Mouse (Mus musculus) lung, postnatal 25 days (tissue): Measurements from ENCODE around the gene Arhgap9.
A peak's percentile ranks its signal among the peaks of the same experiment; 100 is the strongest.

Experiments used
- DNase-seq: peaks from one replicate; pipeline ENCODE4 v3.0.0; 2022; ENCODE audit warnings: low spot score

Arhgap9 gene

DNA sequence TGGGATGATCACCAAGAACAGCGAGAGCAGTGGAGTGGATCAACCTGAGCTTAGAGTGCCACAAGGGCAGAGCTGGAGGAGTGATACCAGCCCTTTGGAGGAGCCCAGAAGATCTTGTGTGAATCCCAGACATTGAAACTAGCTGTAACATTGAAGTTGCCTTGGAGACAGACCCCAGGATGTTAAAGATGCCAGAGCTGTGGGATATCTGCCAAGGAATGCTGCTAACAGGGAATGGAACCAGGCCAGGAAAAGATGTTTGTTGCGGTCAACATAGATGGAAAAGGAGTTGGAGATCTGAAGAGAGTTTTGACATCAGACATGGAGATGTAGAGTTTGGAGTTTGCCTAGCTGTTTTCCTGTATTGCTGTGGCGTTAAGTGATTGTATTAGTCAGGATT, 24.4 kb downstream of the Arhgap9 start:
- no peak for DNase-seq

DNA sequence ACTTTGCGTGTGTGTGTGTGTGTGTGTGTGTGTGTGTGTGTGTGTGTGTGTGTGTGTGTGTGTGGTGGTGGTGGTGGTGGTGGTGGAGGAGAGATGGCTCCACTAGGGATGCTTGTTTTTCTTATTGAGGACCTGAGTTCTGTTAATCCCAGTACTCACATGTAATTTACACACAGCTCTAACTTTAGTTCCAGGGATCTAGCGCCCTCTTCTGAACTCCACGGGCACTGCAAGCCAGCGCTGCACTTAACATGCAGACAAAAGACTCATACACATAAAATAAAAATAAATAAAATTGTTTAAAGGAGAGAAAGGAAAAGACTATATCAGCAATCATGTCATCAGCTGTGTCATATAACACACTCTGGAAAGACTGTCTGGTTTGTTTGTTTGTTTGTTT, 27.2 kb downstream of the Arhgap9 start:
- DNase-seq: no peak

DNA sequence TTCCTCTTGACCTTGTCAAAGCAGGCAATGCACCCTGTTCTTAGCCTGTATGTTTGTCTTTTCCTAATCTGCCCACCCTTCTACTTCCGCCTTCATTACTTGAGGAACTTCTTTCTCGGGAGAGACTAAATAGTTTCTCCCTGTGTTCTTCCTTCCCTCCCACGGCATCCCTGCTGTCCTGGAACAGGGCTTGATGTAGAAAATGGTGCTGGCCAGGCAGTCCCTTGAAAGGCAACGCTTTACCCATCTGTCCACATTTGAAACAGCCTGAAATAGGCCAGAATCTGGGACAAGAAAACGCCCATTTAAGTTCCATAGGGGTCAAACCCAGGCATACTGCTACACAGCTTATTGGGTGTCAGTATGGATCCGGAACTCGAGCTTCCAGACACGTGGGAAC, 28.0 kb downstream of the Arhgap9 start:
- DNase-seq: no peak

DNA sequence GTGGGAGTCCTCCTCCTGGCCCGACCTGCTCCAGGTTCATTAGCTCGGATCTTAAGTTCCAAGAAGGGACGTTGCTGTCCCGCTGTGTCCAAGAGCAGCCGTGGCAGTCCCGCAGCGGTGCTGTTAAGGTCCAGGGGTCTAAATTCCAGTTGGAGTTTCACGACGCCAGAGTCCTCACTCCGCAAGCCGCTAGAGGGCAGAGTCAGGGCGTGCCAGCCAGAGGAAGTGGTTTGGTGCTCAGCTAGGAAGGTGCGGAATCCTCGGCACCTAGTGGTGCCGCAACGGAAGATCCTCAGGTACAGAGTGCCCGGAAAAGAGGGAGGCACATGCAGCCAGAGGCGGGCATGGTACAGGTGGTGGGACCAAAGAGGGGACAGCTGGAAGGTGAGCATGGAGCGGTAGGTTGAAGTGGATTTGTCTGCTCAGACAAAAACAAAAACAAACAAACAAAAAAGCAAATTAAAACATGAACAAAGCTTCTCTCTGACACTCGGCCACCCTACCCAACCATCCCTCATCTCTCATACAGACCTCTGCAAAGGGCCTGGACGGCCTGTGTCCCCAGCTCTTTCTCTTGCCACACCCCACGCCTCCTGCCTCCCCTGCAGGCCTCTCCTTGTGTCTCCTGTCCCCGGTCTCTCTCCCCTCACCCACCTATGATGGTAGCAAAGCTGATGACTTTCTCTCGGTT, 29.0 kb downstream of the Arhgap9 start:
- peak; percentile 64 for DNase-seq

DNA sequence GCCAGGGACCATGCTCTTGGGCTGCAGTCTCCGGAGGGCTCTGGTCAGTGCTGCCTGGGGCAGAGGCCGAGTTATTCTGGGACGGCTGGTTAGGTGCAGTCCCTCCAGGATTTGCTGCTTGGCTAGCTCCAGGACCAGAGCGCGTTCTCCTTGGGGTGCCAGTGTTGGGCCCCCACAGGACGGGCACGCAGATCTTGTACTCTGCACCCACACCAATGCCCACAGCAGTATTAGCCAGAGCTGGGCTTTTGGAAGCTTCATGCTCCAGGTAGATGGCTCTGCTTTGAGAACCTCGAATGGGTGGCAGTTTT, 29.5 kb downstream of the Arhgap9 start:
- DNase-seq: no peak

DNA sequence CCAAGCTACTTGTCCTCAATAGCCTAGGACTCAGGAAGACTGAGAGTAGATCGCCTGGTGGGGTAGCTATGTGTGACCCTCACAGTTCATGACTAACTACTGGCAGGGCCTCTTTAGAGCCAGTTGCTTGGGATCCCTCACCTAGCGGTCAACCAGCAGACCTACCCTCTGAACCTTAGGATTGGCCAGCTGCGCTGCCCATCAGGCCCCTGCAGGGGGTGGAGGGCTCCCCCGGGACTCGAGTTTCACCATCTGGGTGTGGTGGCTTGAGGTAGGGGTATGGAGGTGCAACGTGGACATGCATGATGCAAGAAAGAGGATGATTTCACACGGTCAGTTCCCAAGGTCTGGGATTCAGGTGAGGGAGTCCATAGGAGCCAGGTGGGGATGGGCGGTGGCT, 30.0 kb downstream of the Arhgap9 start:
- DNase-seq: no peak

DNA sequence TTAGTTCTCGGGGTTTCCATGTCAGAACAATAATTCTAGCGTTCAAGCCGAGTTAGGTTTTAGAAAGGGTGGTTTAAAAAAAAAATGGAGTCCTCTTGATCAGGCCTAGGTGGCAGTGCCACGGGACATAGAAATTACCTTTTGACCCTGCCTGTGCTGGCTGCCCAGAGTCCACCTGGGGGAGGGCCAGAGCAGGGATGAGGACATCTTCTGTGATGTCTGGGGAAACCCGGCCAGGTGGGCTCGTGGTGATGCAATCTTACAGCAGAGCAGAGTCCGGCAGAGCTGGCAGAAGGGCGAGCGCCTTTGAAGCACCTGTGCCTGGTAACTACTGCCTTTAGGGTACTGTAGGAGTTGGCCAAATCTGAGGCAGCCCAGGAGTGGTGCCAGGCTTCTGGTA, 30.4 kb downstream of the Arhgap9 start:
- DNase-seq: no peak

DNA sequence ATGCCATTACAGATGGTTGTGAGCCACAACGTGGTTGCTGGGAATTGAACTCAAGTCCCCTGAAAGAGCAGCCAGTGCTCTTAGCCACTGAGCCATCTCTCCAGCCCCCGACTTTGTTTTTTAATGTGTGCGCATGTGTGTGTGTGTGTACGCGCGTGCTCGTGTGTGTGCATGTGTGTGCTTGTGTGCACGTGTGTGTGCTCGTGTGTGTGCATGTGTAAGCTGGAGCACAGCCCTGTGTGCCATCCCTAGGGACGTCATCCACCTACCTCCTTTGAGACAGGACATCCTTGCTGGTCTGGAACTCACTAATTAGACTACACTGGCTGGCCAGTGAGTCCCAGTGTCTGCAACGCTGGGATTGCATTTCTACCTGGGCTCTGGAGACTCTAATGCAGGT, 31.0 kb downstream of the Arhgap9 start:
- no peak for DNase-seq

DNA sequence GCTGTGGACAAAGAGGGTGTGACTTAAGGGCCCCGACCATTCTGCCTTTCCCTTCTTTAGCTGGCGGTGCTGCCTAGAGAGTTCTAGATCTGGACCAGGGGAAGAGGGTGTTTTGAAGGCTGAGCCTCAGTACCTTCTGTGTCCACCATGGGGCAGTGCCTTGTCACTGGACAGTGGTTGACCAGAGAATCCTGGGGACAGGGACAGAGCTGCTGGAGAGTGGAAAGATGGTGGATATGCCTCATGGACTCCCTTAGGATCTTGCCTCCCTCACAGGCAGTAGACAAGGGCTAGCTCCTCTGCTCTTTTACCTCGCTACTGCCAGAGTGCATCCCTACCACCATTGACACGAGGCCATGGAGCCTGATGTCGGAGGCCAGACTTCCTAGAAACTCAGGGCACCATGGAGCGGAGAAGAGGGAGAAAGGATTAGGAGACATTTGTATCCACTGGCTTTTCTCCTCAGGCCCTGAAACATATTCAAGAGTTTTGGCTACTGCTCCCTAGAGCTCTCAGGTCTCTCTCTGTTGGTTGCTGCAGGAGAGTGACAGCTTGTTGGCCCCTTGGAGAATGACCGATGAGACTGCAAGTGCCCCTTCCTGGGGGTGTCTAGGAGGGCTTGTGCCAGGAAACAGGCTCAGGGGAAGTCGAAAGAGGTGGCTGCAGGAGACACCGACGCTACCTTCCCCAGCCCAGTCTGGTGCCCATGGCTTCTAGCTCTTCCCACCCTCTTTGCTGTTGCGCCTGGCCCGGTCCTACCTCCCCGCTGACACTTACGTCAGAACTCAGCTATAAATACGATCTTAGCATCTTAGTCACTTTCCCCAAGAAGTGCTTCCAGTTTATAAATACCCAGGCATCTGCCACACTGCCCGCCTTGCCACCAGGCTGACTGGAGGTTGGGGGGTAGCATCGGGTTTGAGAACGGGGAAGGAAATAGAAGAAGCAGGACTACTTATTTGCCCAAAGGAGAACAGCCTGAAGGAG, 32.4 kb downstream of the Arhgap9 start, which contains the start of gene Inhbe:
TSS of gene Inhbe (minus strand) at position 503 of the 987 bp plus-strand sequence.
- no peak for DNase-seq

DNA sequence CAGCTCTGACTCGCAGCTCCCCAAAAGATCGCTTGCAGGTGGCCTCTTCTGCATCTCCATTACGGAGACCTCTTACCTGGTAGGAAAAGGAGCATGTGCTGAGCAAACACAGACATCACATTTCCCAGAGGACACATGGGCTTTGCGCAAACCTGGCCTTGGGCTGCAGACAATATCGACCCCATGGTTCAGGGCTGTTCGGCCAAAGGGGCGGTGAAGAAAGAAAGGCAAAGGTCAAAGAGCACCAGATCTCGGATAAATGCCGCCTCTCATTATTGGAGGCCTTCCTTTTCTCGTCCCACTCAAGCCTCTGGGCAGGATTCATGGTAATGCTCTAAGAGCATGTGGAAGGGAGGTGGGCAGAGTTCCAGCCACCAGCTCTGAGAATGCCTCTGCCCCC, 33.6 kb downstream of the Arhgap9 start:
- no peak for DNase-seq

DNA sequence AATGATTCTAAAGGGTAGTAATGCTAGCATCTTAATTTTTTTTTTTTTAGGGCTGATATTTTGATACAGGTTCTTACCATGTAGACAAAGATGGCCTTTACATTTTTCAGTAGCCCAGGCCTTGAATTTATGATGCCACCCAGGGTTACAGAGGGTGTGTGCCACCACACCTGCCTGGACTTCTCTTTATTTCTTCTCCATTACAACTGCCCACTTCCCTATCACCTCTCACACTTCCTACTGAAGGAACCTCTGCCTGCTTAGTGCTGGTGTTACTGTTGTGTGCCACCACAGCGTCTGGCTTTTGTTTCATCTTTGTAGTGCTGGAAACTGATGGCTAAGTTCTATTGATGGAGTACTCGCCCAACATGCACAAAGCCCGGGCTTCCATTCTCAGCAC, 39.0 kb downstream of the Arhgap9 start:
- DNase-seq: no peak

DNA sequence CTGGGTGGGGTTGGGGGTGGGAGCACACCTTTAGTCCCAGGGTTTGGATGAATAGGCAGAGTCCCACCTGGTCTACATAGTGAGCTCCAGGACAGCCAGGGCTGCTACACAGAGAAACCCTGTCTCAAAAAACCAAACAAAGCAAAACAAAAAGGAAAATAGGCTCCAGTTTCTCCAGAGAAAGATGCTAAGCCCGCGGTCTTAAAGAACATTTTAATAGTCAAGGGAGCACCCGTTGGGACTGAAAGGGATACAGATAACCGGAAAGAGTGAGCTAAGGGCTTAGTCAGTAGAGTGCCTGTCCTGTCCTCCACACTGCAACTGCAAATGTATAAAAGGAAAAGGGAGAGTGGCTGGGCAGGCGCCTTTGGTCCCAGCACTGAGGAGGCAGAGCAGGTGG, 45.4 kb downstream of the Arhgap9 start:
- no peak for DNase-seq

DNA sequence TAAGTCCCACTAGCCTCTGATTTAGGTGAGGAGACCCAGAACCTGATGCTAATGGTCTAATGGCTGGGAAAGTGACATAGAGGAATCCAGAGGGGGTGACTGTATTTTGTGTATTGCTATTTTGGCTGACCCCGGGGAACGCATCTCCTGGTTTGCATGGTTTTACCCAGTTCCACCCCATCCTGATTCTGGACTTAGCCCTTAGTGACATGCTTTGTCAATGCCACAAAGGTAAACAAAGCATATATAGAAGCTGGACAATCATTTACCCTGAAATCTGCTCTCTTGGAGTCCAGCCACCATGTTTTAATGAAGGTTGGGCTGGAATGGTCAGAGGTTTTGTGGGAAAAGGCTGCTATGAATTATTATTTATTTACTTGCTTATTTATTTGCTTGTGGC, 46.5 kb downstream of the Arhgap9 start:
- DNase-seq: no peak

DNA sequence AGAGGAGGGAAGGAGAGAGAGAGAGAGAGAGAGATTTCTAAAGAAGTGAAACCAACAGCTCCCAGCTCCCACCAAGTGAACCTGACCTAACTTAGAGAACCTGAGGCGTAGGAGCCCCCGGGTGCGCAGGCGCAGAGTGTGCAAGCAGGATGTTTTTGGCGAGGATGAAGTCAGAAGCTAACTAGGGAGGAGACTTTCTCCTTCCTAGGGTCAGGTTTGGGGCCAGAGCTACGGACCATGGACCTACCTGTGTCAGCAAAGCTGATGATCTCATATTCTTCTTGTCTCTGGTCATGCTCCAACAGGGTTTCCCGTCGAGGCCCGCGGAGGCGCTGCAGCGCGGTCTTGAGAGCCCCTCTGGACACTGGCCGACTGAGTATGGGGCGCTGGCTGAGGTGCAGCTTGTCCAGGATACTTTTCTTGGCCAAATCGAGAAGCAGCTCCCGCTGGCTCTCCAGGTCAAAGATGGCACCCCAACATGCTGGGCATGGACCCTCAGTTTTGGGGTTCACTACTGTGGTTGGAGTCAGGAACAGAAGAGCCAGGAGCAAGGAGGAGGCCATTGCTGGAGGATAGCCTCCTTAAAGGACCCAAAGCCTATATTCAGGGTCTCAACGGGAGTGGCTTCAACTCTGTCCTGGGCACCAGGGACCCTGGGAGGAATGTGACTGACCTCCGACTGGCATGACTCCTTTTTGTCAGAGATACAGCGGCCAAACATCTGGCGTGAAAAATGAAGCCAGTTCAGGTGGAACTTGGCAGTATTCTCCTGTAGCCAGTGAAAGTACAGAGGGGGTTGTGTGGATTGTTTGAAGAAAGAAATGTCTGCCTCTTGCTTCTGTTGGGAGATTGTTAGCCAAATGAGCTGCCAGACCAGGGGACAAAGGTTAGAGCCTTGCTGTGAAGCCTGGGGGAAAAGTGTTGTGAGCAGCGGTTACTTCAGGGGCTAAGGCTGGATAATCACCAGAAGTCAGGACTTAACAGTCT, 48.4 kb downstream of the Arhgap9 start, which contains the start of gene Inhbc:
TSS of gene Inhbc (minus strand) at position 598 of the 987 bp plus-strand sequence.
- no peak for DNase-seq

DNA sequence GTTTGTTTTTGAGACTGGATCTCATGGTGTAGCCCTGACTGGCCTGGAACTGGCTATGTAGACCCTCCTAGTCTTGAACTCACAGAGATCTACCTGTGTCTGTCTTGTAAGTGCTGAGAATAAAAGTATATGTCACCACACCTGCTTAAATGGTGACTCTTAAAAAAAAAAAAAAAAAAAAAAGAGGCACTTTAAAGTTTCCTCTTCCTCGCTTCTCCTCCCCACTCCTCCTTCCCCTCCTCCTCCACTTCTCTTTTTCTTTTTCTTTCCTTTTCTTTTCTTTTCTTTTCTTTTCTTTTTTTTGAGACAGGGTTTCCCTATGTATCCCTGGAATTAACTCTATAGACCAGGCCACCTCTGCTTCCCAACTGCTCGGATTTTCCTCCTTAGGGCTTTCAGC, 49.3 kb downstream of the Arhgap9 start:
- DNase-seq: no peak

DNA sequence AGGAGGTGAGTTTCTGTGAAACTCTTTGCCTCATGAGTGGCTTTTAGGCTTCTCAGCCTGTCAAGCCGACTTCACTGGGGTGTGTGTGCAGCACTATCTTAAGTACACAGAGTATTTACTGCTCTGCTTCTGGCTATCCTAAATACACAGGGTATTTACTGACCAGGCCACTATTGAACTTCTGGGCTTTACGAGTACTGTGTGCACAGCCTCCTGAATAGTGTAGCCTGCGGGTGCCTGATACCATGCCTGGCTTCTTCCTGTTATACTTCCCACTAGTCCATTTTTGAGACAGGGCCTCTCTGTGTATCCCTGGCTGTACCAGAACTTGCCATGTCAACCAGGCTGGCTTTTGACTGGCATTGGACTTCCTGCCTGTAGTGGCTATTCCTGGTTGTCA, 55.9 kb downstream of the Arhgap9 start:
- DNase-seq: no peak
